Mouse (Mus musculus) hematopoietic stem cell, adult 5-6 weeks (primary cell): ENCODE results near the gene Babam2. TPM values are rescaled to one million over a fixed set of nuclear protein-coding genes. Genes with fewer than 3 reads are reported as not detected.

ENCODE experiments used
- ATAC-seq, 2 experiments: fragments of 125-278 bp in 1 of 2; replicated peaks in 1 of 2; 2 replicates each; pipeline ENCODE4 v1.8.0; 2016 to 2017; ENCODE audit warnings: inconsistent platforms in 2 of 2, mild to moderate bottlenecking in 2 of 2, moderate number of reproducible peaks in 2 of 2, low read depth in 1 of 2, moderate TSS enrichment in 1 of 2; ENCODE audit not compliant: low FRiP score in 2 of 2, poor library complexity in 2 of 2, severe bottlenecking in 2 of 2, insufficient read depth in 1 of 2, low TSS enrichment in 1 of 2
- total RNA-seq: library from RNA; stranded (forward); fragments of 172-1452, 232-1000 nt; gene quantifications from 2 replicates; pipeline ENCODE4 v1.2.3, GENCODE M21; 2017

The Babam2 gene
- total RNA-seq, 1 experiment from 2014 or later: 36.1 TPM

DNA sequence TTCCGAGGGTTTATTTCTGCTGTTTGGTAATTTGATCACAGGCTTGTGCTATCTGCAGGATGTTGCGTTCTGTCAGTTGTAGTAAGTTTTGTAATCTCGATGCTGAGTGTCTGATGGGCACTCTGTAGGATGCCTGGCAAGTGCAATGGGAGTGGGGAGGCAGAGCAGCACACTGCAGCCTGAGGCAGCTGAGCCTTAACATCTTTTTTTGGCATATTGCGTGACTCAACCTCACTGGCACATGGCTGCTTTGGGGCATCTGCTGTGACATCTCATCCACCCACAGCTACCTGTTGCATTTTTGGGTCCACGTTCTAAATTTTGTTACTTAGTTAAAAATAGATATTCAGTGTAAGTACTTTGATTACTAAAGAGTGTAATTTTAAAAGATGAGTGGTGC lies 7.5 kb downstream of the Babam2 start:
- ATAC-seq: no peak

DNA sequence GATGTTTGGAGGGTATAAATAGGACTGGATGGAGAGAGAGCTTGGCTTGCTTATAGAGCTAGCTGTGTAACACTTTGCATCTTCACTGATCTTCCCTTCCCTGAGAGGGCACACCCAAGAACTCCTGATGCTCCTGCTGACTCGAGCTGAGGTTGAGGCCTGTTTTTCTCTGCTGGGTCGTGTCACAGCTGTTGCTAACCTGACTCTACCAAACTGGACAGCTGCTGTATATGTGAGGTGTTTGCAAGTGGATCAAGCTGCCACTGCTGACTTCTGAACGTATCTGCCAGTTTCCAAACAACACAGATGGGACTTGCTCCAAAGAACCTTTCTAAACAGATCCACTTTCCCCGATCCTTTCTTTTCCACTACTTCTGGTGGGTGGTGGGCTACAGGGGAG lies 9.3 kb downstream of the Babam2 start:
- no peak for ATAC-seq

DNA sequence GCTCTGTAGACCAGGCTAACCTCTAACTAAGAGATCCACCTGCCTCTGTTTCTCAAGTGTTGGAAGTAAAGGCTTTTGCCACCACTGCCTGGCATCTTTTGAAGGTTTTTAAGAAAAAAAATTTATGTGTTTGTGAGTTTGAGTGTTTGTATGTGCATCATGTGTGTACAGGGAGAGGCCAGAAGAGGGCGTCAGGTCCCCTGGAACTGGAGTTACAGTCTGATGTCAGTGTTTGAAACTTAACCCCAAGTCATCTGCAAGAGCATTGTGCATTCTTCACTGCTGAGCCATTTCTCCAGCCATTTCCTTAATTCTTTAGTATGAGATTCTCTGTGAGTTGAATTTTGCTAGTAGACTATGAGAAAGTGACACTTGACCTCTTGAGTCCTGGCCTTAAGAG lies 11.9 kb downstream of the Babam2 start:
- no peak for ATAC-seq

DNA sequence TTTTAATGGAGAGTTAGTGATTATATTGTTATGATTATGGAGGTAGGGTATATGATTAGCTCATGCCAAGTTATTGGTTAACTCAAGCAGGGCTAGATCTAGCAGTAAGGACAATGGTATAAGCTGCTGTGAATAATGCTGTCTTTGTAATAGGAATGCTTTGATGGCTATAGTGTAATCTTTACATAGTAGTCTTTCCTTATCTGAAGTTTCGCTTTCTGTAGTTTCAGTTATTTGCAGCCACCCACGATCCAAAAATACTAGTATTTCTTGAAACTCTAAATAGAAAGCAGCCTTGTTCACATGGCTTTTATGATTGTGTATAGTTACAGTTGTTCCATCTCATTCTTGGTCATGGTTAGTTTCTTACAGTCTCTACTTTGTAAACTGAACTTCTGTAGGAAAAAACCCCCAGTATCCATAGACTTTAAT lies 15.8 kb downstream of the Babam2 start:
- ATAC-seq: no peak

DNA sequence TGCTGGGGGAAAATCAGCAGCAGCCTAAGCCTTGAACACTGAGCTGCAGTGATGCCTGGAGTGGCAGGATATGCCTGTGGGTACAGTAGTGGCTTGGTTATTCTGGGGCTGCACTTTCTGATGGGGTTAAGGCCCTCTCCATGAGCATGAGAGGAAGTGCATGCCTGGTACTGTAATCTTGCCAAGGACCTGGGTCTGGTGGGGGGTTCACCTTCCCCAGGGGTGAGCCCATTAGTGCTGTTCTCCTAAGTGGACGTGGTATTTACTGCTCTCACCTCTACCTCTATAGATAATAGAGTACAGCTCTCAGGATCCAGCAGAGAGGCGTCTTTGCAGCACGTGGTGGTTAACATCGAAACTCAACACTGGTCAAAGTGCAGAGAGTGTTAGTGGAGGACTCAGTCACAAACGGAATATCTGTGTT lies 16.4 kb downstream of the Babam2 start:
- ATAC-seq: peak; percentile 53 to 69; a peak in 3 of 4 replicates

DNA sequence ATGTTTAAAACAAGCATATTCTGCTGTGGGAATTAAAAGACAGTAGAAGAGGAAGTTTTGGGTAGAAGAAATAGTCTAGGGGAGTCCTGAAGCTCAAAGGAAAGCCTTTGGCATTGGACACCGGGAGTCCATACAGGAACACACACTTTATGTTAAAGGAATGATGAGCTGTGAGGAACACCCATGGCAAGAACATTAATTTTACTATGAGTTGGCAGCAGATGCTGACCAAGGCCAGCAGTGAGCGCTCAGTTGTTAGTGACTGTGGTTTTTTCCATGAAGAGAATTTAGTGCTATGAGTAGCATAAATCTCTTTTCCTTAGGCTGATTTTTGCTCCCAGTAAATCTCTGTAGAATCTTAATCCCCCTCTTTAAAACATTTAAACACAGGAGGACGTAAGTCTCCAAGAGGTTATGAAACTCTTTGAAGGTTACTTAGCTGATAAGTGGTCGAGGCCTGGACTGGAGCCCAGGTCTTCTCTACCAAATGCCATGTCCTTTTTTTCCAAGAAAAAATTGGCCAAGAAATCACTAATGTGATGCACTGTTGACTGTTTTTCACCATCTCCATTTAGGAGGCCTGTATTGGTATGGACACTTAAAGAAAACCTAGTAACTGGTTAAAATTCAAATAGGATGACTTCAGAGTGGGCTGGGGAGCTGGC lies 18.1 kb downstream of the Babam2 start:
- ATAC-seq: no peak

DNA sequence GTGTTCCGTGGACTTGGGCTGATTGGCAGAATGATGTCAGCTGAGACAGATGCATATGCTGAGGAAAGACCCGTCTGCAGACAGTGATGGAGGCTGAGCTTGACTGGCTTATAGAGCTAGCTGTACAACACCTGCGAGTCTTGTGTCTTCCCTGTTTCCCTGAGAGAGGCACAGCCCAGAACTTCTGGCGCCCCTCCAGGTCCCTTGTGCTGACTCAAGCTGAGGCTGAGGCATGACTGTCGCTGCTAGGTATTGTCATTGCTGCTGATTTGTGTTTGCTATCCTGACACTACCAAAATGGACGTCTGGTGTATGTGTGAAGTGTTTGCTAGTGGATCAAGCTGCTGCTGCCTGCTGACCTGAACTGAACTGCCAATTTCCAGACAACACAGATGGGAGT lies 27.0 kb downstream of the Babam2 start:
- ATAC-seq: no peak

DNA sequence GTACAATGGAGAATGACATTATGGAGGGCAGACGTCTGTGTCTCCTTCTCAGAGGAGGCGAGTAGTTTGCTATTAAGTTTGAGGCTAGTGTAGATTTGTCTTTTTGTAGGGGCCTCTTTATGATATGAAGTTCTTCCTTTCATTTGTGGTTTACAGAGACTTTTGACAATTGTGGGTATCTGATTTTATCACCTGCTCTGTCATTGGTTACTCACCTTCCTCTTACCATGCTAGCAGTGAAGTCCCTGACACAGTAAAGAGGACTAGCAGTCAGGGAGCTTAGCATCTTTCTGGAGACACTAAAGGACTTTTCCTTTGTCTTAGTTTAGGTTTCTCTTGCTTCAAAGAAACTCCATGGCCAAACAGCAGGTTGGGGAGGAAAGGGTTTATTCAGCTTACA lies 28.4 kb downstream of the Babam2 start:
- ATAC-seq: no peak

DNA sequence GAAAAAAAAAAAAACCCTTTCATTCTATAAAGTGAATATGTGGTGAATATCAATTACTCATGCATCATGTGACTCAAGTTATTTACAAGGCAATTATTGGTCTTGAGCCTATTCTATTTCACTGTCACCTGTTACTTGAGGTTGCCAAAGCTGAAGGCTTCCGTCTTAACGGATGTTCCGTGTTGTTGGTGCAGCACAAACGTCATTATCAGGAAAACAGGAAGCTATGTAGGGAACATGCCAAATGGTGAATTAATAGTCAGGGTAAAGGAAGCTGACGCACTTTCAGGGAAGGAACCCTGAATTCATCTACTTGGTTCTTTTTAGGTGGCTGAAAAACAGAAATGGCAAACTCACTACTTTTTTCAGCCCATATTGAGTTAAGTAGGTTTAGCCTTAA lies 30.0 kb downstream of the Babam2 start:
- ATAC-seq: peak; percentile 70 to 88

DNA sequence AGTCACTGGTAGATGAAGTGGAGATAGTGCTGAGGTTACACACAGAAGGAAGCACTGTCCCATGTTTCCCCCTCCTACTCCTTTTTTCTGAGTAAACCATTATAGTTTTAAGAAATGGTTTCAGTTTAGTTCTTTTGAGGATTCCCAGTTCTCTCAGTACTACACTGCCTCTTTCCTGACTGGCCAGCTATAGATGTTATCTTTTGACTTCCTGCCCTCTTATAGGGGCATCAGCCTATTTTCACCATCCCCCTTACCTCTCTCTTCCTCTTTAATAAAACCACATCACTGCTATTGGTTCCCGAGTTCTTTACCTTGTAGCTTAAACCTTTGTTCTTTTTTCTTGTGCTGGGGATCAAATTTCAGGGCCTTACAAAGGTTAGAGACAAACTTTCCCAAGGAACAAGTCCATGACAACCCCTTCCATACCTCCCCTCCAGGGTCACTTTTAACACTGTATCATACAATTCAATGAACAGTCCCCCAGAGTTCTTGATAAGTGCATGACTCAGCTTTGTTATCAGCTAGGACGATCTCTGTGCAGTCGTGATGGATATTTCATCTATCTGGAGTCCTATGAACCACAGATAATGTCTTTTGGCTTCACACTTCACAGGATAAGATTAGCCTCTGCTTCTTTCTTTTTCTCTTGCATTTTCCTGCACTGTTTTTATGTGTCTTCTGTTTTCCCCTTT lies 35.3 kb downstream of the Babam2 start:
- ATAC-seq: no peak

DNA sequence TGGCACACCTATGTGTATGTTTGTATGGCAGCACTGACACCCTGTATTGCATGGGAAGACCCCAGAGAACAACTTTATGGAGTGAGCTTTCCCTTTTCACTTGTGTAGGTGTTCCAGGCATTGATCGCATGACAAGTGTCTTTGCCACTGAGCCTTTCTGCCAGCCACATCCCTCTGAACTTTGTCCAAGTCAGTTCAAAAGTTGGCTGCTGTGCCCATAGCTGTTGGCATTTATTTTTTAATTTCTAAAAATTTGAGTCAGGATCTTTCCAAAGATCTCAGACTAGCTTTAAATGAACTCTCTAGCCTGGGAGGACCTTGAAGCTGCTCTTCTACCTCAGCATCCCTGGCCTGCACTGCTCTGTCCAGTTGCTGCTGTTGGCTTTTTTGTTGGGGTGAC lies 44.4 kb downstream of the Babam2 start:
- ATAC-seq: no peak

DNA sequence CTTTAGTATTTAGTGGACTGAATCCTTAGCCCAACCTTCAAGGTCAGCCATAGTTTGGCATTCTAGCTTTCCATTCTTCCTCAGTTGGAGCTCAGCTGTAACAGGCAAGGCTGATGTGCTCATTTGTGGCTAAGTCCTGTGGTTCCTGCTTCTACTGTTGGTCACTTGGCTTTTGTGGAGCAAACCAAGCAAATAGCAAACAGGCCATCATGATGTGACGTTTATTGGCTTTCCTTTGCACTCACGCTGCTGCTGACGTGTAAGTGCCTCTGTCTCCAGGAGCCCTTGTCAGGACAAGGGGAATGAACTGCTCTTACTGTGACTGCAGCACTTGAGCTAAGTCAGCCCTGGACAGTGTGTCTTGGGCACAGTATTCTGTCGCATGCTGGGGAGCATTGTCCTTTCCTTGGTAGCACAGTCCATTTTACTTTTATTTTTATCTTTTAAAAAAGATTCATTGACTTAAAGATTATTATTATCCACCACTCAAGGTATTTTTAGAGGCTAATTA lies 45.1 kb downstream of the Babam2 start:
- ATAC-seq: no peak

DNA sequence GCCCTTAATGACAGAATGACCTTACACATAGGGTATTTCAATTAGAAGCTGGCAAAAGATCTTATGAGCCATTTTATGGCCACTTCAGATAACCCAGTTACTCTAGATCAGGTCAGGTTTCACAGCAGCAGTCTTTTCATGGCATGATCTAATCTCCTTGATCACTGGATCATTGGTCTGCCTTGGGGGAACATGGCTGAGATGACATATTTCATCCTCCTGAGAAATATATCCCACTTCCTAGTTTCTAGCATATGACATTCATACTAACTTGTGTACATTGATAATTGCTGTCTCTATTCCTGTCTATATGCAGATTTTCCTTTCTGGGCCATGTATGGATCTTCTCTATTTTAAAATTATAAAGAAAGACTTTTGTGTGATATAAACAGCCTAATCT lies 51.9 kb downstream of the Babam2 start:
- no peak for ATAC-seq

DNA sequence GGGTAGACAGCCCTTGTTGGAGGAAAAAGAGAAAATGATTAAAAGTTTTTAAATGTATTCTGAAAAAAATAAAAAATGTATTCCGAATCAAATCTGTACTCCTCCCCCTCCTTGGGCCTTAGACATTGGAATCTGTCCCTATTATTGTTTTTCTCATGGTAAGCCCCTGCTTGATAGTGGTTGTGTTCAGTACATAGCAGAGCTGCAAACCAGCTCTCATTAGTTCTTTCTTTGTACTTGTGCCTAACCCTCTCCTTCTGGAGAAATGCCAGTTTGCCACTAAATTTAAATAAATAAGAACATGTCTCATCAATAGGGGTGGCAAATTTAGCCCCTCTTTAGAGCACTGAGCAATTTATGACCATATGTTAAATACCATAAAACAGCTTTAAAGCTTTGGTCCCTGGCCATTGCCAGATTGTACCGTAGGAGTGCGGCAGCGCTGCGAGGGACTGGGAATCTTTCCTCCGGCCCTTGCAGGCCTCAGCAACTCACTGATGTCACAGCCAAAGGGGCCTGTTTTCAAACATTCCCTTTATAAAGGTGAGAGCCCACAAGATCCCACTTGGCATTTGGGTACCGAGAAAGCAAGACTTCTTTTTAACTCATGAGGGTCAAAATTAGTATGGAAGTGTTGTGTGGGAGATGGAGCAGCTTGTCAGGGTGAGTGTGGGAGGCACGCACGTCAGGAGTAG lies 52.9 kb downstream of the Babam2 start:
- no peak for ATAC-seq

DNA sequence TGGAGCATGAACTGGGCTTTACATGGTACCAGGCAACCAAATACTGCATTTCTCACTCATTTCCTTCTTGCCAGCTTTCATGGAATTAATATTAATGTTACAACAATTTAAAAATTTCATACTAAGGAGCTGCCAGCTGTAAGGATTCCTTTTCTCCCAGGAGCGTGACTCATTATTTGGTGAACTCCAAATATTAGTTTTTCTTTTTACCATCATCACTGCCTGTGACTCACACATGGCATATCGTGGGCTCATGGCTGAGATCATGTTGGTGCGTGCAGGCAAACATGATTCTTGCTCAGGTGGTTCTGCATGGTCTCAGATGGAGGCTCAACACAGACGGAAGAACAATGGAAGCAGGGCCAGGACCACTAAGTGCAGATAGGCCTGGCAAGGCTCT lies 53.5 kb downstream of the Babam2 start:
- no peak for ATAC-seq

DNA sequence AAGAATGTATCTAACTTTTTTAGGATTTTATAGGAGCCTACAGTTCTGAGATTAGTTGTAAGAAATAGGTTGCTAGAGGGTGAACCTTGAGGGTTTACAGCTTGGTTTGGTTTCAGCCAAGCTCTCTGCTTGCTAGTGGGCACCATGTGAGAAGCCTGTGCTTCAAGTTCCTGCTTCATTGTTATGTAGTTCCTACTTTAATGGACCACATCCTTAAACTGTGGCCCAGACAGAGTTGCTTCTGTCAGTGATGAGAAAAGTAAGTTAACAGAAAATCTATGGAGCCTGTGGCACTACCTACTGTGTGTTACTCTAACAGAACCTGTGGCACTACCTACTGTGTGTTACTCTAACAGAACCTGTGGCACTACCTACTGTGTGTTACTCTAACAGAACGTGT lies 57.1 kb downstream of the Babam2 start:
- ATAC-seq: peak in 1 of 2 experiments; percentile 53; a peak in 1 of 4 replicates

DNA sequence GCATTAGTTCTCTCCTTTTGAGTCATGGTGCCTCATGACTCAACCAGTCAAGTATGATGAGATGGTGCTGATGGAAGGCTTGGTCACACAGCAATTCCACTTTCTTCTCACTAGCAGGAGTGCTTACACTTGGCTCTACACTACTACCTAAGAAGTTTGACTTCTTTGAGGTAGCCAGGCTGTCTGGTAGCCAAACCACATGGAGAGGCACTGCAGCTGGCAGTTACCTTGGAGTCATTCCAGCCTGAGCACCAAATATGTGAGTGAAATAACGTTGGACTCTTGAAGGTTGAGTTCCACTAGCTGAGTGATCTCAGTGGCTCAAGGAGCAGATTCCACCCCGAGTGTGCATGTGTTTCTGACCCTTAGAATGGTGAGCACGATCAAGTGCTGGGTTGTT lies 57.8 kb downstream of the Babam2 start:
- no peak for ATAC-seq

DNA sequence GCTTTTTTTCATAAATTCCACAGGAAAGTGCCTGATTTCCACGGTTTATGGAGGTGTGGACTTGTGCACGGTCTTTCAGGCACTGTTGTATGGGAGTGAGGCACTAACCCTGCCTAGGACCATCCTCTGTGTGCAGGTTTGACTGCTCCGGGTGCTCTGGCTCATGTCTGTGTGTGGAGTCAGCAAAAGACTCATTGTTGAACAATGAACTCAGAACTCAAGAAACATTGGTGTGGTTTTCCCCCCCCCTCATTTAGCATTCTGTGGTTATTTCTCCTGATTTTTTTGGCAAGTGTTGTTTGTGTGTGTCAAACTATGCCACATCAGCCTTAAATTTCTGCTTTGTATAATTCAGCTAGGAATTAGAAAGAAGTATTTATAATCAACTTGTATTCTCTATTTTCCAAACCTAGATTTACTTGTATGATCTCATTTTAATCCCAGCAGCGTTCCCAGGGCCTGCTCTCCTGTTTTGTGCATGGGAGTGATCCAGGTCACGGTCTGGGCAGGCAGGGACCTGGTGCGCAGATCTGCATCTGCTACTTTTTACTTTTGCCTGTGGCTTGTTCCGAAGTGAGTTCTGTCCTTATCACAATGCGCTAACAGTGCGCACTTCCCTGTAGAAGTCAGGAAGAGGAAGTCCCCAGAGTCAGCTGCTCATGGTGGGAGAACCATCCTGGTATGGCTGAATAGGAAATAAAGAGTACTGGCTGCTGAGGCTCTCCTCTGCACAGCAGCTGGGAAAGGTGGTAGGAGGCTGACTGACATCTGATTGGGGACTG lies 61.0 kb downstream of the Babam2 start:
- ATAC-seq: no peak
